Mouse (Mus musculus): ENCODE measurements around the gene Pdlim4. TPM values are rescaled to one million over a fixed set of nuclear protein-coding genes. Genes with fewer than 3 reads are reported as not detected.

The Pdlim4 gene
- polyA plus RNA-seq, 1 experiment, result 469 TPM

DNA sequence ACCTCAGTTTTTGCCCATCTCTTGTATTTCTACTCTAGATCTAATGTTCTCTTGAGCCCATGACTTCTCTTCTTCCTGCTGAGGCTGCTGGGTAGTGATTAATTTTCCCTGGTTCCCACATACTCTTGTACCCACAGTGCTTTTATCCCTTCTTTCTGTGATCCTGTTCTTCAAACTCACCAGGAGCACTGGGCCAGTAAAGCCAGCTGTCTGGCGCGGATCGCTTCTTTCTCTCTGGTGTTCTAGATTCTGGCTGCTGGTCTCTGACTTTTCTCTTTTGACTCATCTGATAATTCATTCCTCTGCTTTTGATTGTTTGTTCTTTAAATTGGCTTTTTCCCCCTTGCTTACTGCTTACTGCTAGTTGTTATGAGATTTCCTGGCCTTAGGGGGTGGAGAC, 45.9 kb upstream of the Pdlim4 start:
- Histone ChIP-seq H3K36me3 (ENCODE audit: control insufficient read depth, insufficient read depth) (peaks cover 29% of the 10 kb centered on the region), H3K4me2 (ENCODE audit: low read depth) (no peak overlapping the region), H3K27me3 (ENCODE audit: control insufficient read depth, insufficient read depth, insufficient read length) (no peaks in the 10 kb centered on the region), H3K79me2 (ENCODE audit: control insufficient read depth, insufficient read depth) (no peaks in the 10 kb centered on the region), H3K4me3 (no peak overlapping the region), H3ac (ENCODE audit: control insufficient read depth, insufficient read length) (no peak overlapping the region)
- no peak for TF ChIP-seq MAX (IDR thresholded peaks at IDR 0.05; ENCODE audit: low read depth)
- TF ChIP-seq REST (IDR thresholded peaks at IDR 0.05; ENCODE audit: insufficient read depth, insufficient read length), result no peak
- TF ChIP-seq POLR2A (IDR thresholded peaks at IDR 0.05; ENCODE audit: insufficient read length, low read depth), result no peak
- TF ChIP-seq MYOD1 (IDR thresholded peaks at IDR 0.05; ENCODE audit: control insufficient read depth in 1 of 3, insufficient read length in 2 of 3, low read depth in 2 of 3), result no peak
- TF ChIP-seq TCF12 (IDR thresholded peaks at IDR 0.05; ENCODE audit: insufficient read depth, poor library complexity, severe bottlenecking), result no peak
- TF ChIP-seq SRF (IDR thresholded peaks at IDR 0.05; ENCODE audit: control insufficient read depth, insufficient read length, low read depth), result no peak
- TF ChIP-seq POLR2AphosphoS2 (IDR thresholded peaks at IDR 0.05; ENCODE audit: insufficient read length, low read depth), result no peak
- no peak for TF ChIP-seq CEBPB (IDR thresholded peaks at IDR 0.05; ENCODE audit: insufficient read depth, poor library complexity, severe bottlenecking)
- no peak for TF ChIP-seq E2F4 (IDR thresholded peaks at IDR 0.05; ENCODE audit: insufficient read depth)
- TF ChIP-seq MYOG (IDR thresholded peaks at IDR 0.05; ENCODE audit: control insufficient read depth in 1 of 3, insufficient read depth in 1 of 3, insufficient read length in 2 of 3, low read depth in 2 of 3), result no peak
- no peak for TF ChIP-seq USF1 (IDR thresholded peaks at IDR 0.05; ENCODE audit: low read depth)
- no peak for TF ChIP-seq TCF3 (IDR thresholded peaks at IDR 0.05; ENCODE audit: insufficient read length, low read depth)

DNA sequence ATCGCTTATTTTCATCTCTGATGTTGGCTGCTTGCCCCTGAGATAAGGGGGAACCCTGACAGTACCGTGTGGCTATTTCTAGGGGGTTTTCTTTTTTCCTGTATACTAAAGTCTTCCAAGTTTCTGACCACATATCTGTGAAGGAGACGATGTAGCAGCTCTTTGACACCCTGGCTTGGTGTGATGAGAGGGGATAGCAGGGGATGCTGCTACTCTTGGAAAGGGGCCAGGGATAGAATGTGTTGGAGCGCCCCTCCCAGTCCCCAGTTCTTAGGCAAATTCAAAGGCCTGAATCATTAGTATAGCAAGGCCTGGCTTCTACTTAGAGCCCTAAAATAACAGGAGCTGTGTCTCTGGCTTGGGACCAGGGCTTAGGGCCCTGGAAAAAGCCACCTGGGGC, 44.5 kb upstream of the Pdlim4 start:
- H3ac ChIP-seq (ENCODE audit: control insufficient read depth, insufficient read length), result no peak overlapping the region
- TF ChIP-seq E2F4 (IDR thresholded peaks at IDR 0.05; ENCODE audit: insufficient read depth) (no peak), TCF3 (IDR thresholded peaks at IDR 0.05; ENCODE audit: insufficient read length, low read depth) (no peak), REST (IDR thresholded peaks at IDR 0.05; ENCODE audit: insufficient read depth, insufficient read length) (no peak), MYOG (IDR thresholded peaks at IDR 0.05; ENCODE audit: control insufficient read depth in 1 of 3, insufficient read depth in 1 of 3, insufficient read length in 2 of 3, low read depth in 2 of 3) (no peak)
- no peaks in the 10 kb centered on the region for H3K79me2 ChIP-seq (ENCODE audit: control insufficient read depth, insufficient read depth)
- H3K27me3 ChIP-seq (ENCODE audit: control insufficient read depth, insufficient read depth, insufficient read length), result no peaks in the 10 kb centered on the region
- peaks cover 32% of the 10 kb centered on the region for H3K36me3 ChIP-seq (ENCODE audit: control insufficient read depth, insufficient read depth)
- no peak overlapping the region for H3K4me3 ChIP-seq
- peak overlapping the region; percentile 61 for H3K4me2 ChIP-seq (ENCODE audit: low read depth)

DNA sequence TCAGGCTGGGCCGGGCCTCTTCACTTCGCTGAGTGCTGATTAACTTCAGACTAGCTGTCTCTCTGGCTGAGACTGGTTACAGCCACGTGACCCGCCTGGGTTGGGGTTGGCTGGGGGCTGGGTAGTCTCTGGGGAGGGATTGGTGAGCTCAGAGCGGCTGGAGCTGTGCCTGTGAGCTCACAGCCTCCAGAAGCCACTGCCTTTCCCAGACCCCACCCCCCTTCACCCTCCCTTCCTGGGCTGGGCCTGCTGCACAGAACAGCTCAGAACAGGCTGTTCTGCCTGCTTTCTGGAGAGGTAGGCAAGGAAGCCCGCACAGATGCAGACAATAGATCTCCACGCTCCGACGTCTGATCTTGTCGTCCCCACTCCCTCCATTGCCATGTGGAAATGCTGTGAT, 44.1 kb upstream of the Pdlim4 start:
- TF ChIP-seq TCF12 (IDR thresholded peaks at IDR 0.05; ENCODE audit: insufficient read depth, poor library complexity, severe bottlenecking) (no peak), USF1 (IDR thresholded peaks at IDR 0.05; ENCODE audit: low read depth) (peak; percentile 97), POLR2A (IDR thresholded peaks at IDR 0.05; ENCODE audit: insufficient read length, low read depth) (peak; percentile 61), MYOD1 (IDR thresholded peaks at IDR 0.05; ENCODE audit: control insufficient read depth in 1 of 3, insufficient read length in 2 of 3, low read depth in 2 of 3) (peak in 1 of 3 experiments; percentile 6)
- Histone ChIP-seq H3K36me3 (ENCODE audit: control insufficient read depth, insufficient read depth) (peaks cover 31% of the 10 kb centered on the region), H3K4me3 (no peak overlapping the region), H3K27me3 (ENCODE audit: control insufficient read depth, insufficient read depth, insufficient read length) (no peaks in the 10 kb centered on the region), H3K79me2 (ENCODE audit: control insufficient read depth, insufficient read depth) (no peaks in the 10 kb centered on the region), H3K4me2 (ENCODE audit: low read depth) (peak overlapping the region; percentile 70), H3ac (ENCODE audit: control insufficient read depth, insufficient read length) (no peak overlapping the region)

DNA sequence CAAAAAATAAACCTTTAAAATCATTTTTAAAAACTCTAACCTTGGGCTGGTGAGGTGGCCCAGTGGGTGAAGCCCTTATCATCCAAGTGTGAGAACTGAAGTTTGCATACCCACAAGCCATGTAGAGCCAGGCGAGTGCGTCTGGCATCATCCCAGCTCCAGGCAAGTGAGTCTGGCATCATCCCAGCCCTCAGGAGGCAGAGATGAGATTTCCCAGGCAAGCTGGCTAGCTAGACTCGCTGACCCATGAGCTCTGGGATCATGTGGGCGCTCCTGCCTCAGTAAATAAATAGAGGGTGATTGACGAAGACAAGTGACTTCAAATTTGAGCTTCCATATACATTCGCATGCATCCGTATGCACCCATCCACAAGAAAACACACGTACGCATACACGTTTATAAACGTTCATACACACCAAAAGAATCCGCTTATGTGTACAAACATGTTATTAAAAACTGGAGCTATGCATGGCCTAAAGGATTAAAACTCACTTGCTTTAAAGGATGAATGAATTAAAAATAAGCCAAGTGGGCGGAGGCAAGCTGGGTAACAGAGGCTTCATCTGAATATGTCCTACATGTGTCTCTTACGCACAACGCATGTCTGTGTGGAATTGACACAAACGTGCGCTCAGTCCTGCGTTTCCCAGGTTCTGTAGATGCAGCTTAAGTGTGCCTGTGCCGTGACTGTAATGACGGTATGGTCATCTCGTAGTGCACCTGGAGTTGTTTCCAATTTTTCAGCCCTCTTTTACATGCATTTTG, 43.3 kb upstream of the Pdlim4 start:
- Histone ChIP-seq H3K4me2 (ENCODE audit: low read depth) (peak overlapping the region; percentile 70), H3K4me3 (no peak overlapping the region), H3ac (ENCODE audit: control insufficient read depth, insufficient read length) (no peak overlapping the region), H3K27me3 (ENCODE audit: control insufficient read depth, insufficient read depth, insufficient read length) (no peaks in the 10 kb centered on the region), H3K79me2 (ENCODE audit: control insufficient read depth, insufficient read depth) (no peaks in the 10 kb centered on the region), H3K36me3 (ENCODE audit: control insufficient read depth, insufficient read depth) (peaks cover 25% of the 10 kb centered on the region)
- TF ChIP-seq REST (IDR thresholded peaks at IDR 0.05; ENCODE audit: insufficient read depth, insufficient read length), result no peak
- TF ChIP-seq MYOD1 (IDR thresholded peaks at IDR 0.05; ENCODE audit: control insufficient read depth in 1 of 3, insufficient read length in 2 of 3, low read depth in 2 of 3), result no peak

DNA sequence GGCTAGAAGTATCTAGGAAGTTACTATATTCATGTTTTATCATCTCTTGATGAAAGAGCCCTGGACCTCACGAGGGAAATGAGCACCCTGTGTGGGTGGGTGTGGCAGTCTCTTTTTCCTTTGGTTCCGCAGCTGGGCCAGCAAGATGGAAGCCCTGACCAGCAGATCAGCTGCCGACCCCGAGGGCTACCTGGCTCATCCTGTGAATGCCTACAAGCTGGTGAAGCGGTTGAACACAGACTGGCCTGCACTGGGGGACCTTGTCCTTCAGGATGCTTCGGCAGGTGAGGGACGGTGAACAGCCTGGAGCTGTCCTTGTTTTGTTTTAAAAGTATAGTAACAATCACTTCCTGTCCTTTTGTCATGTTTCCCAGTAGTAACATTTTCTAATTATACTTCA, 42.5 kb upstream of the Pdlim4 start:
- Histone ChIP-seq H3ac (ENCODE audit: control insufficient read depth, insufficient read length) (no peak overlapping the region), H3K4me2 (ENCODE audit: low read depth) (no peak overlapping the region), H3K79me2 (ENCODE audit: control insufficient read depth, insufficient read depth) (no peaks in the 10 kb centered on the region), H3K4me3 (no peak overlapping the region), H3K36me3 (ENCODE audit: control insufficient read depth, insufficient read depth) (peaks cover 20% of the 10 kb centered on the region), H3K27me3 (ENCODE audit: control insufficient read depth, insufficient read depth, insufficient read length) (no peaks in the 10 kb centered on the region)
- TF ChIP-seq MYOG (IDR thresholded peaks at IDR 0.05; ENCODE audit: control insufficient read depth in 1 of 3, insufficient read depth in 1 of 3, insufficient read length in 2 of 3, low read depth in 2 of 3) (no peak), POLR2AphosphoS2 (IDR thresholded peaks at IDR 0.05; ENCODE audit: insufficient read length, low read depth) (no peak), E2F4 (IDR thresholded peaks at IDR 0.05; ENCODE audit: insufficient read depth) (no peak), MAX (IDR thresholded peaks at IDR 0.05; ENCODE audit: low read depth) (no peak), POLR2A (IDR thresholded peaks at IDR 0.05; ENCODE audit: insufficient read length, low read depth) (no peak), SRF (IDR thresholded peaks at IDR 0.05; ENCODE audit: control insufficient read depth, insufficient read length, low read depth) (no peak), TCF3 (IDR thresholded peaks at IDR 0.05; ENCODE audit: insufficient read length, low read depth) (no peak), CEBPB (IDR thresholded peaks at IDR 0.05; ENCODE audit: insufficient read depth, poor library complexity, severe bottlenecking) (no peak), REST (IDR thresholded peaks at IDR 0.05; ENCODE audit: insufficient read depth, insufficient read length) (no peak), TCF12 (IDR thresholded peaks at IDR 0.05; ENCODE audit: insufficient read depth, poor library complexity, severe bottlenecking) (no peak), USF1 (IDR thresholded peaks at IDR 0.05; ENCODE audit: low read depth) (no peak)

Measured in myocyte (in vitro differentiated cells).